ENCODE assay signal across 28 mouse cellular contexts in genomic region chr10:76132506-76132905, GRCm38 (mm10). TPM values are rescaled to one million over a fixed set of nuclear protein-coding genes. Genes with fewer than 3 reads are reported as not detected.
DNase-seq lines count a peak whose midpoint lies in the region; ATAC-seq lines count a peak whose summit lies in the region.
"Had no signal": no experiment of that assay in that cellular context is flagged by ENCODE, and none has a peak within 500 bp of the region (broad histone marks: within the 10 kb centered on the region; RNA-seq: fewer than 3 reads in every experiment).

No protein-coding gene starts in this region.

- DNase-seq in forebrain, embryonic 14.5 days (ENCODE audit: low spot score) = peak; percentile 38
- DNase-seq in midbrain, embryonic 14.5 days = peak; percentile 61
- DNase-seq in R1 (ENCODE audit: low read depth, low spot score) = peak; percentile 44
- peak; percentile 50 for DNase-seq in telencephalon, adult 2 months (ENCODE audit: low read depth, low spot score)
- DNase-seq in layer of hippocampus, adult 8-10 months (ENCODE audit: low spot score in 2 of 2) = no peak
- DNase-seq: adrenal gland, postnatal 10 days; B cell, adult 2 months; cerebellum, adult 11 months; cerebellum, adult 8-10 months; cerebellum, postnatal 14 days; gastrocnemius, postnatal 14 days; heart, adult 2 months; heart, postnatal 14 days had no signal

- no peak overlapping the region for H3K9ac ChIP-seq in forebrain, embryonic 14.5 days (ENCODE audit: low read length)
- no peak overlapping the region for H3K9ac ChIP-seq in forebrain, embryonic 15.5 days (replicated peaks)
- no peak overlapping the region for H3K9ac ChIP-seq in midbrain, embryonic 14.5 days (replicated peaks; ENCODE audit: low read length)
- no peak overlapping the region for H3K9ac ChIP-seq in midbrain, embryonic 15.5 days
- H3K9ac ChIP-seq: embryonic facial prominence, embryonic 13.5 days; forebrain, embryonic 13.5 days; heart, embryonic 15.5 days; hindbrain, embryonic 14.5 days had no signal

- H3K4me3 ChIP-seq in forebrain, embryonic 14.5 days (ENCODE audit: low read depth, low read length) = no peak overlapping the region
- no peak overlapping the region for H3K4me3 ChIP-seq in forebrain, embryonic 15.5 days
- H3K4me3 ChIP-seq in midbrain, embryonic 14.5 days (replicated peaks; ENCODE audit: low read depth, low read length) = no peak overlapping the region
- no peak overlapping the region for H3K4me3 ChIP-seq in midbrain, embryonic 15.5 days
- H3K4me3 ChIP-seq: embryonic facial prominence, embryonic 13.5 days; forebrain, embryonic 13.5 days; heart, adult 2 months; heart, embryonic 15.5 days had no signal

- no peaks in the 10 kb centered on the region for H3K36me3 ChIP-seq in forebrain, embryonic 14.5 days (ENCODE audit: control insufficient read depth, insufficient read depth, low read length)
- no peaks in the 10 kb centered on the region for H3K36me3 ChIP-seq in forebrain, embryonic 15.5 days
- no peaks in the 10 kb centered on the region for H3K36me3 ChIP-seq in midbrain, embryonic 14.5 days (ENCODE audit: control insufficient read depth, insufficient read depth, low read length)
- H3K36me3 ChIP-seq in midbrain, embryonic 15.5 days (replicated peaks) = no peaks in the 10 kb centered on the region
- H3K36me3 ChIP-seq: embryonic facial prominence, embryonic 13.5 days; G1E; heart, embryonic 15.5 days had no signal

- WGBS in forebrain, embryonic 14.5 days = 73% methylated on average over 4 of the region's 4 CpGs
- 69% methylated on average over 4 of the region's 4 CpGs for WGBS in forebrain, embryonic 15.5 days
- 68% methylated on average over 4 of the region's 4 CpGs for WGBS in midbrain, embryonic 14.5 days
- 75% methylated on average over 4 of the region's 4 CpGs for WGBS in midbrain, embryonic 15.5 days

- no peak for ATAC-seq in forebrain, embryonic 14.5 days
- no peak for ATAC-seq in forebrain, embryonic 15.5 days (replicated peaks)
- no peak for ATAC-seq in midbrain, embryonic 14.5 days (ENCODE audit: low FRiP score, low TSS enrichment)
- ATAC-seq in midbrain, embryonic 15.5 days (replicated peaks) = no peak
- ATAC-seq: CD4-positive, CD25-positive, alpha-beta regulatory T cell, adult 4 months; forebrain, embryonic 13.5 days; intestine, embryonic 16.5 days had no signal

- H3K9me3 ChIP-seq in forebrain, embryonic 14.5 days (replicated peaks; ENCODE audit: control insufficient read depth, low read length) = no peaks in the 10 kb centered on the region
- no peaks in the 10 kb centered on the region for H3K9me3 ChIP-seq in forebrain, embryonic 15.5 days
- no peaks in the 10 kb centered on the region for H3K9me3 ChIP-seq in midbrain, embryonic 14.5 days (ENCODE audit: control insufficient read depth, low read length)
- no peaks in the 10 kb centered on the region for H3K9me3 ChIP-seq in midbrain, embryonic 15.5 days
- H3K9me3 ChIP-seq: embryonic facial prominence, embryonic 13.5 days; forebrain, embryonic 13.5 days; G1E; heart, embryonic 15.5 days had no signal

- no peak overlapping the region for H3K27ac ChIP-seq in forebrain, embryonic 14.5 days (ENCODE audit: low read depth, low read length)
- H3K27ac ChIP-seq in forebrain, embryonic 15.5 days (replicated peaks) = no peak overlapping the region
- no peak overlapping the region for H3K27ac ChIP-seq in midbrain, embryonic 14.5 days (replicated peaks; ENCODE audit: low read depth, low read length)
- H3K27ac ChIP-seq in midbrain, embryonic 15.5 days = no peak overlapping the region
- H3K27ac ChIP-seq: embryonic facial prominence, embryonic 13.5 days; forebrain, embryonic 13.5 days; heart, adult 2 months; heart, embryonic 15.5 days; hindbrain, embryonic 14.5 days had no signal

- no peaks in the 10 kb centered on the region for H3K27me3 ChIP-seq in forebrain, embryonic 14.5 days (replicated peaks; ENCODE audit: control insufficient read depth, insufficient read depth, low read length)
- no peaks in the 10 kb centered on the region for H3K27me3 ChIP-seq in forebrain, embryonic 15.5 days
- H3K27me3 ChIP-seq in midbrain, embryonic 14.5 days (ENCODE audit: control insufficient read depth, insufficient read depth, low read length) = no peaks in the 10 kb centered on the region
- no peaks in the 10 kb centered on the region for H3K27me3 ChIP-seq in midbrain, embryonic 15.5 days (replicated peaks)
- H3K27me3 ChIP-seq: embryonic facial prominence, embryonic 13.5 days; forebrain, embryonic 13.5 days; heart, embryonic 15.5 days had no signal

- H3K4me2 ChIP-seq in forebrain, embryonic 14.5 days (ENCODE audit: low read length) = no peak overlapping the region
- no peak overlapping the region for H3K4me2 ChIP-seq in forebrain, embryonic 15.5 days (replicated peaks)
- no peak overlapping the region for H3K4me2 ChIP-seq in midbrain, embryonic 14.5 days (ENCODE audit: low read length)
- no peak overlapping the region for H3K4me2 ChIP-seq in midbrain, embryonic 15.5 days
- H3K4me2 ChIP-seq: embryonic facial prominence, embryonic 13.5 days; forebrain, embryonic 13.5 days; heart, embryonic 11.5 days; heart, embryonic 15.5 days; hindbrain, embryonic 14.5 days had no signal

- no peaks in the 10 kb centered on the region for H3K4me1 ChIP-seq in forebrain, embryonic 14.5 days (ENCODE audit: control insufficient read depth, insufficient read depth, low read length)
- H3K4me1 ChIP-seq in forebrain, embryonic 15.5 days = no peaks in the 10 kb centered on the region
- H3K4me1 ChIP-seq in midbrain, embryonic 14.5 days (ENCODE audit: control insufficient read depth, insufficient read depth, low read length) = no peaks in the 10 kb centered on the region
- H3K4me1 ChIP-seq in midbrain, embryonic 15.5 days = no peaks in the 10 kb centered on the region
- H3K4me1 ChIP-seq: embryonic facial prominence, embryonic 13.5 days; forebrain, embryonic 13.5 days; heart, embryonic 15.5 days had no signal

RNA-seq across cellular contexts. Expression of gene Slc5a4a, which starts 14.7 kb away (rescaled TPM):
- polyA plus RNA-seq in forebrain, embryonic 14.5 days (2014; fragmentation: Nextera tagmentation; extraction: Ambion mirVana) = not detected in 2 replicates
- not detected in 2 replicates for polyA plus RNA-seq in forebrain, embryonic 15.5 days (2015; fragmentation: Nextera tagmentation; extraction: Ambion mirVana)
- 0.13 TPM in 1 of 2 replicates, not detected in the other for polyA plus RNA-seq in midbrain, embryonic 14.5 days (2014; fragmentation: Nextera tagmentation; extraction: Ambion mirVana)
- 0.15 TPM in 1 of 2 replicates, not detected in the other for polyA plus RNA-seq in midbrain, embryonic 15.5 days (2015; fragmentation: Nextera tagmentation; extraction: Ambion mirVana)
- total RNA-seq in layer of hippocampus, adult 8-10 months (2022) = not detected
- total RNA-seq: adrenal gland, postnatal 10 days; G1E; gastrocnemius, adult 18-20 months; gastrocnemius, postnatal 14 days; heart, adult 2 months; heart, postnatal 14 days; hematopoietic stem cell, adult 5-6 weeks had no signal
- polyA plus RNA-seq: CD4-positive, CD25-positive, alpha-beta regulatory T cell, adult 4 months; cortical plate, adult 2 months; embryonic facial prominence, embryonic 13.5 days; G1E; gonadal fat pad, adult 2 months; heart, adult 2 months; heart, embryonic 11.5 days; heart, embryonic 15.5 days; hindbrain, embryonic 14.5 days had no signal

RNA-seq across cellular contexts. Expression of gene Slc5a4b, which starts 21.7 kb away (rescaled TPM):
- polyA plus RNA-seq in forebrain, embryonic 14.5 days (2014; fragmentation: Nextera tagmentation; extraction: Ambion mirVana) = not detected in 2 replicates
- not detected in 2 replicates for polyA plus RNA-seq in forebrain, embryonic 15.5 days (2015; fragmentation: Nextera tagmentation; extraction: Ambion mirVana)
- not detected in 2 replicates for polyA plus RNA-seq in midbrain, embryonic 14.5 days (2014; fragmentation: Nextera tagmentation; extraction: Ambion mirVana)
- polyA plus RNA-seq in midbrain, embryonic 15.5 days (2015; fragmentation: Nextera tagmentation; extraction: Ambion mirVana) = not detected in 2 replicates
- not detected for total RNA-seq in layer of hippocampus, adult 8-10 months (2022)
- total RNA-seq: adrenal gland, postnatal 10 days; G1E; gastrocnemius, adult 18-20 months; gastrocnemius, postnatal 14 days; heart, adult 2 months; heart, postnatal 14 days; hematopoietic stem cell, adult 5-6 weeks had no signal
- polyA plus RNA-seq: cortical plate, adult 2 months; embryonic facial prominence, embryonic 13.5 days; forebrain, embryonic 13.5 days; frontal cortex, adult 2 months; G1E; gonadal fat pad, adult 2 months; heart, adult 2 months; heart, embryonic 11.5 days; heart, embryonic 15.5 days; hindbrain, embryonic 14.5 days had no signal

Comparison
In these comparisons a context has a peak if more than half of its experiments do, and no peak if none do; other contexts are left out.
1. DNase-seq: peak in forebrain, embryonic 14.5 days (single experiment), midbrain, embryonic 14.5 days (single experiment), R1 (single experiment) and telencephalon, adult 2 months (single experiment); none in layer of hippocampus, adult 8-10 months (0 of 2).